Mouse (Mus musculus) T-helper 1 cell (primary cell): ENCODE data around the gene Msgn1.

ENCODE experiments used
- in situ Hi-C: fragments of 300-600 bp; cut with MboI, MseI; formaldehyde crosslinking; loops from one replicate; pipeline ENCODE4 v1.15.1; 2025; ENCODE audit warnings: high pct_unique_total_duplicates

Msgn1 gene

GRCm38 (mm10) chr12:11198551-11198950 lies 10.2 kb downstream of the Msgn1 start:
- in situ Hi-C loops = loop anchor here (5.0 kb wide), 1 partner anchor 64 kb away; no protein-coding TSS in a partner anchor

- in situ Hi-C loops = loop anchor here (5.0 kb wide), 1 partner anchor 64 kb away; no protein-coding TSS in a partner anchor
Observed at GRCm38 (mm10) chr12:11198026-11198425, 10.7 kb downstream of the Msgn1 start.

- in situ Hi-C loops = loop anchor here (5.0 kb wide), 1 partner anchor 65 kb away; no protein-coding TSS in a partner anchor
Observed at GRCm38 (mm10) chr12:11196830-11197229, 11.9 kb downstream of the Msgn1 start.

- in situ Hi-C loops = loop anchor here (5.0 kb wide), 1 partner anchor 66 kb away; no protein-coding TSS in a partner anchor
Observed at GRCm38 (mm10) chr12:11196142-11196597, 12.6 kb downstream of the Msgn1 start.

- in situ Hi-C loops = loop anchor here (5.0 kb wide), 1 partner anchor 67 kb away; no protein-coding TSS in a partner anchor
Observed at GRCm38 (mm10) chr12:11195031-11195430, 13.7 kb downstream of the Msgn1 start.

GRCm38 (mm10) chr12:11178486-11179154 lies 30.2 kb downstream of the Msgn1 start:
- in situ Hi-C loops = loop anchor here (10.0 kb wide), 1 partner anchor 966 kb away; no protein-coding TSS in a partner anchor

- in situ Hi-C loops = loop anchor here (10.0 kb wide), 1 partner anchor 967 kb away; no protein-coding TSS in a partner anchor
Observed at GRCm38 (mm10) chr12:11177408-11178394, 31.1 kb downstream of the Msgn1 start.

- in situ Hi-C loops = loop anchor here (10.0 kb wide), 1 partner anchor 1574 kb away; no protein-coding TSS in a partner anchor
Observed at GRCm38 (mm10) chr12:11158670-11159069, 50.1 kb downstream of the Msgn1 start.
